Mouse (Mus musculus): Measurements from ENCODE around the gene Gab1.

DNA sequence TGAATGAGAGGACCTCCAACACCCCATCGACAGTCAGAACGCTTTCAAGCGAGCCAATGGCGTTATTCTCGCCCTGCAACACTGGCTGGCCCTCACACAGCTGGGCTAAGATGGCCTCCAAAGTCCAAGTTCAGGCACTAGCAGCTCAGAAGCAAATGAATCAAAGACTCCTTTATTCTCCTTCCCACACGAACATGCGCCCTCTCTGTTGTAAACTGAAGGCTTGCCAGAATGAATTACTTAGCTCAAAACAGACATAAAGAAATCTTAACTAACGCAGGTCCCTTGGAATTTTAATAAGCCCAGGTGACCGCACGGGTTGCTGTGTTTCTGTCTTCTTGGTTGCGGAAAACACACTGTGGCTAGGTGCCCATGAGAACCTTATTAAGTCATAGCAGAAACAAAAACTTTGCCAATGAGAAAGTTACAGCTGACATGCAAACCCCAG is 10.4 kb downstream of the Gab1 start:
- TF ChIP-seq CTCF (IDR thresholded peaks at IDR 0.05; ENCODE audit: low read depth) (no peak), EP300 (optimal IDR thresholded peaks at IDR 0.05) (no peak)
